Mouse (Mus musculus): Measurements from ENCODE around the gene Bud23. TPM values are rescaled to one million over a fixed set of nuclear protein-coding genes. Genes with fewer than 3 reads are reported as not detected.
A peak's percentile ranks its signal among the peaks of the same experiment; 100 is the strongest.

Bud23 gene
- total and polyA plus RNA-seq, 2 experiments, result 32.7 to 51.7 TPM

DNA sequence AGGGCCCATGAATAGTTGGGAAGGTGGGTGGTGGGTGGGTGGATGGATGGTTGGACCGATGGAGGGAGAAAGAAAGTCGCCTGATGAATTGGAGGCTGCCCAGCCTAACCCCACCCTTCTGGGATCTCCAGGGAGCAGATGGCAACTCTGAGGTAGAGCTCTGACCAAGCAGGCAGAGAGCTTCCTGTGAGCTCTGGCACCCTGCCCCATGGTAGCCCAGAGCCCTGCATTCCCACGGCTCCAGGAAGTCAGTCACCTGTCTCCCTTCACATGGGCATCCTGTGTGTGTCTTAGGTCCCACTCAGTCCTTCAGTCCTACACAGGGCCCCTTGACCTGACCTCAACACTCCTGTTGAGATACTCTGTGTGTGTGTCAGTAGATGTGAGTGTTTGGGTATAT lies 26.8 kb downstream of the Bud23 start:
- no peak overlapping the region for H3K4me3 ChIP-seq (ENCODE audit: insufficient read depth, low read depth, low read length)
- H3K27me3 ChIP-seq (ENCODE audit: control insufficient read depth, insufficient read depth, low read length), result no peaks in the 10 kb centered on the region
- no peaks in the 10 kb centered on the region for H3K36me3 ChIP-seq (ENCODE audit: control insufficient read depth, insufficient read depth, low read length)
- H3K4me1 ChIP-seq (ENCODE audit: control insufficient read depth, insufficient read depth, low read length), result peaks cover 24% of the 10 kb centered on the region
- no peak overlapping the region for H3K9ac ChIP-seq (ENCODE audit: low read depth, low read length)
- DNase-seq (ENCODE audit: extremely low read depth, low read depth, low spot score), result no peak
- H3K79me2 ChIP-seq (ENCODE audit: control insufficient read depth, insufficient read depth, low read length), result no peaks in the 10 kb centered on the region
- H3K27ac ChIP-seq (replicated peaks; ENCODE audit: insufficient read depth, low read depth, low read length), result no peak overlapping the region
- WGBS, result 71% methylated on average over 3 of the region's 3 CpGs
- no peak for TF ChIP-seq CTCF (IDR thresholded peaks at IDR 0.05; ENCODE audit: low read depth, low read length)
- TF ChIP-seq POLR2A (IDR thresholded peaks at IDR 0.05; ENCODE audit: extremely low read depth, insufficient read depth, low read length), result no peak

DNA sequence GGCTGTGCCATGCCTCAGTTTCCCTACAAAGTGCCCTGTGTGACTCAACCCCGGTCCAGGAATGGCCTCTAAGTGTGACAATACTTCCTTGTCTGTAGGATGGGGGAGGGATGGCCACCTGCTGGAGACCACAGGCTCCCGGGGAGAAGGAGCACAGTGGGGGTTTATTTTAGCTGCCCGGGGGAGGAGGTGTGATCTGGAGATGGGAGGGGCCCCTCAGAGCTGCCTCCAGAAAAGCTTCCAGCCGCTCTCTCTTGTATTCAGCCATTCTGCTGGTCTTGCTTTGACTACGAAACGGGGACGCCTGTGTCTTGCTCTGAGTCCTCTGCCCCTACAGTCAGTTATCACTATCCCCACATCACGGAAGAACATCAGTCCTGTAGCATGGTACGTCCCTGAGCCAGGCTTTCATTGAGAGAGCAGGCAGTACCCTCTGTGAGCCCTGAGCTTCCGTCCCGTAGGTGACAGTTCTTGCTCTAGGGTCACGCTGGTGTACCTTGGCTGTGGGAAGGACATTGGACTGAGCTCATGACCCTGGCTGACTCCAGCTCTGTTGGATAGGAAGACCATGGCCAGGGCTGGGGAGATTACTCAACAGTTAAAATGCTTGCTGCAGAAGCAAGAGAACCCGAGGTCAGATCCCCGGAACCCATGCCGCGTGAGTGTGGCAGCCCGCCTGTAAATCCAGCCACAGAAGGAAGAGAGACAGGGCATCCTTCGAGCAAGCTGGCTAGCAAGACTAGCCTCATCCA lies 29.0 kb downstream of the Bud23 start:
- H3K4me3 ChIP-seq (ENCODE audit: insufficient read depth, low read depth, low read length), result no peak overlapping the region
- peaks cover 26% of the 10 kb centered on the region for H3K4me1 ChIP-seq (ENCODE audit: control insufficient read depth, insufficient read depth, low read length)
- H3K79me2 ChIP-seq (ENCODE audit: control insufficient read depth, insufficient read depth, low read length), result no peaks in the 10 kb centered on the region
- TF ChIP-seq CTCF (IDR thresholded peaks at IDR 0.05; ENCODE audit: low read depth, low read length) (no peak), POLR2A (IDR thresholded peaks at IDR 0.05; ENCODE audit: extremely low read depth, insufficient read depth, low read length) (no peak)
- no peak overlapping the region for H3K9ac ChIP-seq (ENCODE audit: low read depth, low read length)
- 22% methylated on average over 18 of the region's 18 CpGs for WGBS
- H3K27me3 ChIP-seq (ENCODE audit: control insufficient read depth, insufficient read depth, low read length), result no peaks in the 10 kb centered on the region
- peak; percentile 99 for DNase-seq (ENCODE audit: extremely low read depth, low read depth, low spot score)
- no peaks in the 10 kb centered on the region for H3K36me3 ChIP-seq (ENCODE audit: control insufficient read depth, insufficient read depth, low read length)
- H3K27ac ChIP-seq (replicated peaks; ENCODE audit: insufficient read depth, low read depth, low read length), result peak overlapping the region; percentile 20

- Histone ChIP-seq H3K4me3 (ENCODE audit: insufficient read depth, low read depth, low read length) (no peak overlapping the region), H3K27me3 (ENCODE audit: control insufficient read depth, insufficient read depth, low read length) (no peaks in the 10 kb centered on the region), H3K36me3 (ENCODE audit: control insufficient read depth, insufficient read depth, low read length) (no peaks in the 10 kb centered on the region), H3K4me1 (ENCODE audit: control insufficient read depth, insufficient read depth, low read length) (peaks cover 21% of the 10 kb centered on the region), H3K79me2 (ENCODE audit: control insufficient read depth, insufficient read depth, low read length) (no peaks in the 10 kb centered on the region), H3K9ac (ENCODE audit: low read depth, low read length) (no peak overlapping the region), H3K27ac (replicated peaks; ENCODE audit: insufficient read depth, low read depth, low read length) (no peak overlapping the region)
- TF ChIP-seq CTCF (IDR thresholded peaks at IDR 0.05; ENCODE audit: low read depth, low read length), result peak; percentile 34; the same call in 1 of the 2 replicates
- no peak for TF ChIP-seq POLR2A (IDR thresholded peaks at IDR 0.05; ENCODE audit: extremely low read depth, insufficient read depth, low read length)
- no peak for DNase-seq (ENCODE audit: extremely low read depth, low read depth, low spot score)
- 98% methylated on average over 2 of the region's 2 CpGs for WGBS
Observed at GRCm38 (mm10) chr5:135034593-135034992, 30.2 kb downstream of the Bud23 start.

DNA sequence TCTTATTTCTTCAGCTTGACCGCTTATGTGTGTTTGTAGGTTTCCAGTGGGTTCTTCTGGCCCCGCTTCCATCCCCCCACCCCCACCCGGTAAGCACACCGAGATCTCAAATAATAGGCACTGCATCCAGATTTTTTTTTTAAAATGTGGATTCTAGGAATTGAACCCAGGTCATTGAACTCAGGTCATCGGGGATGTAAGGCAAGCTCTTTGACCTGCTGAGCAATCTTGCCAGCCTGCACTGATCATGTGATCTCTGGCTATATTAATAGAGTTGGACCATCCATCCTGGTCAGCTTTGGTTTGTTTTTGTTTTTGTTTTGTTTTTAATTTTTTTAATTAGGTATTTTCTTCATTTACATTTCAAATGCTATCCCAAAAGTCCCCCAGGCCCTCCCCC lies 32.2 kb downstream of the Bud23 start:
- no peak overlapping the region for H3K27ac ChIP-seq (replicated peaks; ENCODE audit: insufficient read depth, low read depth, low read length)
- peaks cover 29% of the 10 kb centered on the region for H3K4me1 ChIP-seq (ENCODE audit: control insufficient read depth, insufficient read depth, low read length)
- no peaks in the 10 kb centered on the region for H3K36me3 ChIP-seq (ENCODE audit: control insufficient read depth, insufficient read depth, low read length)
- TF ChIP-seq CTCF (IDR thresholded peaks at IDR 0.05; ENCODE audit: low read depth, low read length) (no peak), POLR2A (IDR thresholded peaks at IDR 0.05; ENCODE audit: extremely low read depth, insufficient read depth, low read length) (no peak)
- peak; percentile 91 for DNase-seq (ENCODE audit: extremely low read depth, low read depth, low spot score)
- no peak overlapping the region for H3K4me3 ChIP-seq (ENCODE audit: insufficient read depth, low read depth, low read length)
- no peaks in the 10 kb centered on the region for H3K27me3 ChIP-seq (ENCODE audit: control insufficient read depth, insufficient read depth, low read length)
- no peaks in the 10 kb centered on the region for H3K79me2 ChIP-seq (ENCODE audit: control insufficient read depth, insufficient read depth, low read length)
- WGBS, result 16% methylated on average over 5 of the region's 5 CpGs
- H3K9ac ChIP-seq (ENCODE audit: low read depth, low read length), result no peak overlapping the region

- Histone ChIP-seq H3K27me3 (ENCODE audit: control insufficient read depth, insufficient read depth, low read length) (no peaks in the 10 kb centered on the region), H3K36me3 (ENCODE audit: control insufficient read depth, insufficient read depth, low read length) (no peaks in the 10 kb centered on the region), H3K79me2 (ENCODE audit: control insufficient read depth, insufficient read depth, low read length) (no peaks in the 10 kb centered on the region), H3K4me1 (ENCODE audit: control insufficient read depth, insufficient read depth, low read length) (peaks cover 18% of the 10 kb centered on the region), H3K27ac (replicated peaks; ENCODE audit: insufficient read depth, low read depth, low read length) (no peak overlapping the region), H3K9ac (ENCODE audit: low read depth, low read length) (no peak overlapping the region), H3K4me3 (ENCODE audit: insufficient read depth, low read depth, low read length) (no peak overlapping the region)
- WGBS, result 4% methylated on average over 18 of the region's 18 CpGs
- TF ChIP-seq POLR2A (IDR thresholded peaks at IDR 0.05; ENCODE audit: extremely low read depth, insufficient read depth, low read length), result no peak
- no peak for TF ChIP-seq CTCF (IDR thresholded peaks at IDR 0.05; ENCODE audit: low read depth, low read length)
- no peak for DNase-seq (ENCODE audit: extremely low read depth, low read depth, low spot score)
Observed at GRCm38 (mm10) chr5:135029007-135029854, 35.5 kb downstream of the Bud23 start.

All from liver, adult 2 months (tissue).